Mouse (Mus musculus): ENCODE results near the gene Il16.

GRCm38 (mm10) chr7:83762336-83762735 is 16.8 kb upstream of the Il16 start:
- TF ChIP-seq CTCF (IDR thresholded peaks at IDR 0.05; ENCODE audit: extremely low read depth, insufficient read depth, insufficient read length, insufficient replicate concordance) (no peak), POLR2A (IDR thresholded peaks at IDR 0.05; ENCODE audit: low read depth, low read length) (no peak)
